Mouse (Mus musculus) brain, embryonic 14.5 days (tissue): ENCODE measurements around the gene Cxcl16. TPM values are rescaled to one million over a fixed set of nuclear protein-coding genes. Genes with fewer than 3 reads are reported as not detected.

Experiments
- DNase-seq: peaks from one replicate; pipeline ENCODE4 v3.0.0-alpha.2; 2011; ENCODE audit warnings: low read depth
- CTCF ChIP-seq: fragments of 200-500 bp; IDR thresholded peaks from 2 replicates; pipeline ENCODE4 v1.5.1; 2012; ENCODE audit warnings: inconsistent platforms, mild to moderate bottlenecking, moderate library complexity, borderline replicate concordance; ENCODE audit not compliant: insufficient read depth, insufficient read length; ENCODE audit errors: extremely low read depth
- POLR2A ChIP-seq: fragments of 200-500 bp; IDR thresholded peaks from 2 replicates; pipeline ENCODE4 v1.6.1; 2012; ENCODE audit warnings: mild to moderate bottlenecking, inconsistent platforms, borderline replicate concordance; ENCODE audit not compliant: poor library complexity, insufficient read depth, insufficient read length, severe bottlenecking; ENCODE audit errors: extremely low read depth
- polyA plus RNA-seq: library from polyadenylated mRNA; depleted of rRNA; stranded (reverse); fragments of >200 nt; gene quantifications from 2 replicates; pipeline ENCODE4 v1.2.3, GENCODE M21; 2012; rRNA removed

The Cxcl16 gene
- 3.1 and 3.5 TPM in 2 replicates for polyA plus RNA-seq

- TF ChIP-seq POLR2A (no peak), CTCF (no peak)
These were observed at the start of gene Cxcl16 for GRCm38 (mm10) chr11:70459601-70460101. Gene Cxcl16, minus strand, starts transcription at chr11:70459984.

GRCm38 (mm10) chr11:70506962-70507515 is 47.3 kb upstream of the Cxcl16 start:
- TF ChIP-seq POLR2A (no peak), CTCF (no peak)

More at GRCm38 (mm10) chr11:70459601-70460101, at the start of gene Cxcl16:
- DNase-seq, result no peak

GRCm38 (mm10) chr11:70506385-70506784 is 46.6 kb upstream of the Cxcl16 start:
- peak; percentile 63 for DNase-seq
- TF ChIP-seq POLR2A (no peak), CTCF (peak; percentile 61; the same call in 1 of the 2 replicates)

More at GRCm38 (mm10) chr11:70506962-70507515, 47.3 kb upstream of the Cxcl16 start:
- DNase-seq, result no peak

GRCm38 (mm10) chr11:70504970-70505369 is 45.2 kb upstream of the Cxcl16 start, which contains the start of gene Tm4sf5:
Gene Tm4sf5, plus strand, starts transcription at chr11:70505244.
- TF ChIP-seq CTCF (no peak), POLR2A (no peak)
- DNase-seq, result no peak

- DNase-seq, result no peak
- TF ChIP-seq POLR2A, result no peak
- no peak for TF ChIP-seq CTCF
These were observed 42.2 kb upstream of the Cxcl16 start for GRCm38 (mm10) chr11:70502018-70502417.

- no peak for TF ChIP-seq CTCF
- TF ChIP-seq POLR2A, result no peak
- no peak for DNase-seq
These were observed 40.7 kb upstream of the Cxcl16 start for GRCm38 (mm10) chr11:70500476-70500812.

- DNase-seq, result no peak
- TF ChIP-seq CTCF, result 0 out of 2 replicates have a peak, but pooled peaks have one; percentile 4
- no peak for TF ChIP-seq POLR2A
These were observed 40.0 kb upstream of the Cxcl16 start for GRCm38 (mm10) chr11:70499566-70500475.

- TF ChIP-seq CTCF, result no peak
- no peak for TF ChIP-seq POLR2A
These were observed 29.9 kb upstream of the Cxcl16 start for GRCm38 (mm10) chr11:70489684-70490083.

GRCm38 (mm10) chr11:70489138-70489537 is 29.4 kb upstream of the Cxcl16 start:
- DNase-seq, result no peak

More at GRCm38 (mm10) chr11:70489684-70490083, 29.9 kb upstream of the Cxcl16 start:
- no peak for DNase-seq

GRCm38 (mm10) chr11:70487816-70488215 is 28.0 kb upstream of the Cxcl16 start:
- no peak for DNase-seq
- TF ChIP-seq CTCF (no peak), POLR2A (no peak)

More at GRCm38 (mm10) chr11:70489138-70489537, 29.4 kb upstream of the Cxcl16 start:
- TF ChIP-seq POLR2A, result no peak
- no peak for TF ChIP-seq CTCF

GRCm38 (mm10) chr11:70485498-70485897 is 25.7 kb upstream of the Cxcl16 start:
- DNase-seq, result peak; percentile 1
- TF ChIP-seq CTCF (no peak), POLR2A (no peak)
